In genomic region chr2:168019201-168019715, GRCm38 (mm10) we compare ENCODE assay signal across 9 mouse cellular contexts. TPM values are rescaled to one million over a fixed set of nuclear protein-coding genes. Genes with fewer than 3 reads are reported as not detected.
A peak's percentile ranks its signal among the peaks of the same experiment; 100 is the strongest.
DNase-seq lines count a peak whose midpoint lies in the region; TF ChIP-seq lines count a peak whose summit lies in the region.
"Had no signal": no experiment of that assay in that cellular context is flagged by ENCODE, and none has a peak within 500 bp of the region (broad histone marks: within the 10 kb centered on the region; RNA-seq: fewer than 3 reads in every experiment).

No protein-coding gene starts in this region.

- no peak overlapping the region for H3K4me3 ChIP-seq in gastrocnemius, adult 2 months
- H3K4me3 ChIP-seq: left cerebral cortex, adult 2 months had no signal

- intact Hi-C loops in gastrocnemius, adult 2 months (cut with DNase I): loop anchor here (10.0 kb wide), 1 partner anchor 334 kb away; the partner anchor contains the start of genes Cebpb and Tmem189

- TF ChIP-seq CTCF in gastrocnemius, adult 2 months (IDR thresholded peaks at IDR 0.05): peak; percentile 17; the same call in 1 of the 2 replicates

- H3K27ac ChIP-seq in gastrocnemius, adult 2 months: peak overlapping the region; percentile 4
- H3K27ac ChIP-seq: left cerebral cortex, adult 2 months had no signal

- peak; percentile 24 to 35 for DNase-seq in frontal cortex, postnatal 10 days (ENCODE audit: low spot score in 2 of 2)
- no peak for DNase-seq in frontal cortex, postnatal 14 days (ENCODE audit: low spot score in 2 of 2)
- peak; percentile 38 for DNase-seq in Muller cell, postnatal 12 days (ENCODE audit: inconsistent ontology term)
- DNase-seq in gastrocnemius, adult 2 months: peak; percentile 77
- DNase-seq in kidney, adult 9 months: peak; percentile 40
- DNase-seq in ovary, adult 18-20 months (ENCODE audit: low spot score): peak; percentile 35
- no peak for DNase-seq in liver
- no peak for DNase-seq in embryo, embryonic 10.5 days (ENCODE audit: low spot score)

RNA-seq across cellular contexts. Expression of gene Ripor3, which starts 8.8 kb away (rescaled TPM):
- under 1 TPM; 0.20 to 0.33 TPM for total RNA-seq in gastrocnemius, adult 2 months (2021)

Comparison
In these comparisons a context has a peak if more than half of its experiments do, and no peak if none do; other contexts are left out.
1. DNase-seq: peak in frontal cortex, postnatal 10 days (2 of 2), Muller cell, postnatal 12 days (single experiment), gastrocnemius, adult 2 months (single experiment), kidney, adult 9 months (single experiment) and ovary, adult 18-20 months (single experiment); none in frontal cortex, postnatal 14 days (0 of 2), liver (single experiment) and embryo, embryonic 10.5 days (single experiment).